Mouse (Mus musculus) limb, embryonic 10.5 days (tissue): ENCODE measurements at regions not wholly inside any gene's neighbourhood (a gene's known extent, or its start where the extent isn't known, plus 50 kb on each side); places are given as distances from the start of the nearest gene placed in this dataset.

Source experiments
- DNase-seq: peaks from one replicate; pipeline ENCODE4 v3.0.0-alpha.2; 2017; ENCODE audit warnings: low spot score
- H3K27ac ChIP-seq: fragments of 300-500 bp; sonication (generic); 2 replicates; pipeline ENCODE4 v1.5.1; 2016; ENCODE audit warnings: mild to moderate bottlenecking
- H3K27me3 ChIP-seq: fragments of 300-500 bp; sonication (generic); 2 replicates; pipeline ENCODE4 v1.6.1; 2016; ENCODE audit warnings: low read depth, mild to moderate bottlenecking; ENCODE audit not compliant: poor library complexity, severe bottlenecking
- H3K36me3 ChIP-seq: fragments of 300-500 bp; sonication (generic); 2 replicates; pipeline ENCODE4 v1.6.1; 2016; ENCODE audit warnings: mild to moderate bottlenecking, moderate library complexity
- H3K4me1 ChIP-seq: fragments of 300-500 bp; sonication (generic); 2 replicates; pipeline ENCODE4 v1.6.1; 2016
- H3K4me3 ChIP-seq: fragments of 300-500 bp; sonication (generic); 2 replicates; pipeline ENCODE4 v1.5.1; 2016; ENCODE audit warnings: mild to moderate bottlenecking, moderate library complexity
- H3K9me3 ChIP-seq: fragments of 300-500 bp; sonication (generic); replicated peaks from 2 replicates; pipeline ENCODE4 v1.6.1; 2016; ENCODE audit warnings: mild to moderate bottlenecking
- WGBS: fragments of 180-500 bp; shearing (Covaris S2); methylation state at CpG from one replicate; pipeline ENCODE4 v1.1.7; 2016; 5-methylcytosine and 5-hydroxymethylcytosine counted together

- no peak overlapping the region for H3K27ac ChIP-seq
- no peaks in the 10 kb centered on the region for H3K9me3 ChIP-seq
- no peak for DNase-seq
- H3K4me1 ChIP-seq: peaks cover 9% of the 10 kb centered on the region
- WGBS: 93% methylated on average over 7 of the region's 7 CpGs
- no peaks in the 10 kb centered on the region for H3K27me3 ChIP-seq
- H3K36me3 ChIP-seq: no peaks in the 10 kb centered on the region
- no peak overlapping the region for H3K4me3 ChIP-seq
Observed at GRCm38 (mm10) chr5:43050961-43051517, 181.9 kb upstream of the Cpeb2 start.

GRCm38 (mm10) chr5:43052668-43053067, 180.3 kb upstream of the Cpeb2 start:
- Histone ChIP-seq H3K4me1 (peaks cover 9% of the 10 kb centered on the region), H3K27ac (no peak overlapping the region), H3K27me3 (no peaks in the 10 kb centered on the region), H3K9me3 (no peaks in the 10 kb centered on the region), H3K36me3 (no peaks in the 10 kb centered on the region), H3K4me3 (no peak overlapping the region)
- no peak for DNase-seq
- 64% methylated on average over 1 of the region's 1 CpGs for WGBS

GRCm38 (mm10) chr5:43054586-43054985, 178.4 kb upstream of the Cpeb2 start:
- Histone ChIP-seq H3K27me3 (no peaks in the 10 kb centered on the region), H3K36me3 (no peaks in the 10 kb centered on the region), H3K4me3 (no peak overlapping the region), H3K9me3 (no peaks in the 10 kb centered on the region), H3K27ac (no peak overlapping the region), H3K4me1 (peaks cover 2% of the 10 kb centered on the region)
- DNase-seq: no peak
- WGBS: 96% methylated on average over 8 of the region's 8 CpGs

- Histone ChIP-seq H3K9me3 (no peaks in the 10 kb centered on the region), H3K4me3 (no peak overlapping the region), H3K27ac (no peak overlapping the region), H3K4me1 (no peaks in the 10 kb centered on the region), H3K27me3 (no peaks in the 10 kb centered on the region), H3K36me3 (no peaks in the 10 kb centered on the region)
- DNase-seq: no peak
- 87% methylated on average over 4 of the region's 4 CpGs for WGBS
Observed at GRCm38 (mm10) chr5:43055111-43055710, 177.8 kb upstream of the Cpeb2 start.

- Histone ChIP-seq H3K27me3 (no peaks in the 10 kb centered on the region), H3K36me3 (no peaks in the 10 kb centered on the region), H3K4me1 (no peaks in the 10 kb centered on the region), H3K9me3 (no peaks in the 10 kb centered on the region), H3K4me3 (no peak overlapping the region), H3K27ac (no peak overlapping the region)
- 85% methylated on average over 2 of the region's 2 CpGs for WGBS
- no peak for DNase-seq
Observed at GRCm38 (mm10) chr5:43056486-43056885, 176.5 kb upstream of the Cpeb2 start.

GRCm38 (mm10) chr5:43061243-43061642, 171.7 kb upstream of the Cpeb2 start:
- DNase-seq: no peak
- H3K9me3 ChIP-seq: no peaks in the 10 kb centered on the region
- WGBS: 85% methylated on average over 2 of the region's 2 CpGs
- H3K36me3 ChIP-seq: no peaks in the 10 kb centered on the region
- no peaks in the 10 kb centered on the region for H3K27me3 ChIP-seq
- H3K4me3 ChIP-seq: no peak overlapping the region
- H3K27ac ChIP-seq: no peak overlapping the region
- no peaks in the 10 kb centered on the region for H3K4me1 ChIP-seq

- H3K27me3 ChIP-seq: no peaks in the 10 kb centered on the region
- WGBS: 86% methylated on average over 1 of the region's 1 CpGs
- DNase-seq: no peak
- no peaks in the 10 kb centered on the region for H3K4me1 ChIP-seq
- no peak overlapping the region for H3K27ac ChIP-seq
- no peaks in the 10 kb centered on the region for H3K36me3 ChIP-seq
- H3K9me3 ChIP-seq: no peaks in the 10 kb centered on the region
- H3K4me3 ChIP-seq: no peak overlapping the region
Observed at GRCm38 (mm10) chr5:43061797-43062391, 171.1 kb upstream of the Cpeb2 start.

GRCm38 (mm10) chr5:43062499-43062898, 170.5 kb upstream of the Cpeb2 start:
- no peak for DNase-seq
- WGBS: 83% methylated on average over 1 of the region's 1 CpGs
- Histone ChIP-seq H3K36me3 (no peaks in the 10 kb centered on the region), H3K9me3 (no peaks in the 10 kb centered on the region), H3K27me3 (no peaks in the 10 kb centered on the region), H3K27ac (no peak overlapping the region), H3K4me3 (no peak overlapping the region), H3K4me1 (no peaks in the 10 kb centered on the region)

- no peaks in the 10 kb centered on the region for H3K4me1 ChIP-seq
- no peak overlapping the region for H3K27ac ChIP-seq
- 85% methylated on average over 8 of the region's 8 CpGs for WGBS
- H3K4me3 ChIP-seq: no peak overlapping the region
- no peaks in the 10 kb centered on the region for H3K27me3 ChIP-seq
- H3K36me3 ChIP-seq: no peaks in the 10 kb centered on the region
- H3K9me3 ChIP-seq: no peaks in the 10 kb centered on the region
- DNase-seq: no peak
Observed at GRCm38 (mm10) chr5:43063386-43063785, 169.6 kb upstream of the Cpeb2 start.

- no peak overlapping the region for H3K27ac ChIP-seq
- no peaks in the 10 kb centered on the region for H3K27me3 ChIP-seq
- H3K4me1 ChIP-seq: no peaks in the 10 kb centered on the region
- H3K9me3 ChIP-seq: no peaks in the 10 kb centered on the region
- H3K4me3 ChIP-seq: no peak overlapping the region
- H3K36me3 ChIP-seq: no peaks in the 10 kb centered on the region
- 90% methylated on average over 3 of the region's 3 CpGs for WGBS
- DNase-seq: no peak
Observed at GRCm38 (mm10) chr5:43071541-43071940, 161.4 kb upstream of the Cpeb2 start.

- no peaks in the 10 kb centered on the region for H3K36me3 ChIP-seq
- H3K4me3 ChIP-seq: no peak overlapping the region
- 85% methylated on average over 2 of the region's 2 CpGs for WGBS
- no peak overlapping the region for H3K27ac ChIP-seq
- H3K4me1 ChIP-seq: no peaks in the 10 kb centered on the region
- H3K27me3 ChIP-seq: no peaks in the 10 kb centered on the region
- no peak for DNase-seq
- no peaks in the 10 kb centered on the region for H3K9me3 ChIP-seq
Observed at GRCm38 (mm10) chr5:43072340-43072739, 160.6 kb upstream of the Cpeb2 start.

- Histone ChIP-seq H3K4me1 (no peaks in the 10 kb centered on the region), H3K27me3 (no peaks in the 10 kb centered on the region), H3K9me3 (no peaks in the 10 kb centered on the region), H3K27ac (no peak overlapping the region), H3K4me3 (no peak overlapping the region), H3K36me3 (no peaks in the 10 kb centered on the region)
- DNase-seq: no peak
- 96% methylated on average over 3 of the region's 3 CpGs for WGBS
Observed at GRCm38 (mm10) chr5:43074536-43074935, 158.4 kb upstream of the Cpeb2 start.

- Histone ChIP-seq H3K27me3 (no peaks in the 10 kb centered on the region), H3K36me3 (no peaks in the 10 kb centered on the region), H3K9me3 (no peaks in the 10 kb centered on the region), H3K27ac (no peak overlapping the region), H3K4me3 (no peak overlapping the region), H3K4me1 (no peaks in the 10 kb centered on the region)
- 86% methylated on average over 1 of the region's 1 CpGs for WGBS
- no peak for DNase-seq
Observed at GRCm38 (mm10) chr5:43080252-43080651, 152.7 kb upstream of the Cpeb2 start.
